Mouse (Mus musculus) kidney, adult 2 months (tissue): ENCODE measurements around the gene Oard1. TPM values are rescaled to one million over a fixed set of nuclear protein-coding genes. Genes with fewer than 3 reads are reported as not detected.

Experiments
- DNase-seq: peaks from one replicate; pipeline ENCODE4 v3.0.0; 2021
- H3K27ac ChIP-seq: fragments of 200-500 bp; 2 replicates; pipeline ENCODE4 v1.5.1; 2012; ENCODE audit warnings: low read depth, low read length, control low read depth, inconsistent platforms; ENCODE audit not compliant: insufficient read depth
- H3K27me3 ChIP-seq: fragments of 200-500 bp; replicated peaks from 2 replicates; pipeline ENCODE4 v1.6.1; 2012; ENCODE audit warnings: mild to moderate bottlenecking, moderate library complexity, low read length, inconsistent platforms; ENCODE audit not compliant: control insufficient read depth, insufficient read depth
- H3K36me3 ChIP-seq: fragments of 200-500 bp; 2 replicates; pipeline ENCODE4 v1.6.1; 2012; ENCODE audit warnings: mild to moderate bottlenecking, moderate library complexity, low read length, inconsistent platforms; ENCODE audit not compliant: control insufficient read depth, insufficient read depth
- H3K4me1 ChIP-seq: fragments of 200-500 bp; 2 replicates; pipeline ENCODE4 v1.6.1; 2011; ENCODE audit warnings: low read length; ENCODE audit not compliant: control insufficient read depth, insufficient read depth
- H3K4me3 ChIP-seq: fragments of 200-500 bp; 2 replicates; pipeline ENCODE4 v1.5.1; 2011; ENCODE audit warnings: mild to moderate bottlenecking, low read depth, low read length, control low read depth; ENCODE audit not compliant: insufficient read depth
- CTCF ChIP-seq: fragments of 200-500 bp; conservative IDR thresholded peaks from 2 replicates; pipeline ENCODE4 v1.5.1; 2011; ENCODE audit warnings: low read depth, mild to moderate bottlenecking, control low read depth, low read length, moderate library complexity, mixed read lengths; ENCODE audit not compliant: insufficient read depth, insufficient read length
- POLR2A ChIP-seq: fragments of 200-500 bp; IDR thresholded peaks from one replicate; pipeline ENCODE4 v1.6.1; 2011; ENCODE audit warnings: low read depth, low read length, control low read depth
- WGBS: fragments of 180-500 bp; shearing (Covaris S2); methylation state at CpG from one replicate; pipeline ENCODE4 v1.1.7; 2018; 5-methylcytosine and 5-hydroxymethylcytosine counted together
- polyA plus RNA-seq: library from polyadenylated mRNA; depleted of rRNA; stranded (reverse); fragments of >200 nt; gene quantifications from 2 replicates; pipeline ENCODE4 v1.2.3, GENCODE M21; 2012; rRNA removed

Gene Oard1
- polyA plus RNA-seq: 18.2 and 25.8 TPM in 2 replicates

GRCm38 (mm10) chr17:48409380-48410298 lies at the start of gene Oard1, which contains the start of gene Nfya:
Gene Oard1, plus strand, starts transcription at chr17:48410014.
Gene Nfya, minus strand, starts transcription at chr17:48409906.
- peaks cover 1% of the 10 kb centered on the region; the same call in 1 of the 2 replicates for H3K36me3 ChIP-seq
- WGBS: under 1% methylated on average over 84 of the region's 84 CpGs
- TF ChIP-seq POLR2A (peak; percentile 51), CTCF (no peak)
- H3K4me3 ChIP-seq: peak within 1 kb of the TSS; percentile 86
- peaks cover 3% of the 10 kb centered on the region; the same call in 1 of the 2 replicates for H3K4me1 ChIP-seq
- H3K27ac ChIP-seq: peak within 1 kb of the TSS; percentile 98
- no peaks in the 10 kb centered on the region for H3K27me3 ChIP-seq
- peak; percentile 100 for DNase-seq

GRCm38 (mm10) chr17:48360462-48360861 lies 49.4 kb upstream of the Oard1 start:
- Histone ChIP-seq H3K4me3 (no peak overlapping the region), H3K4me1 (no peaks in the 10 kb centered on the region), H3K27me3 (no peaks in the 10 kb centered on the region), H3K27ac (no peak overlapping the region), H3K36me3 (no peaks in the 10 kb centered on the region)
- no peak for TF ChIP-seq CTCF
- TF ChIP-seq POLR2A: no peak
- WGBS: 72% methylated on average over 4 of the region's 4 CpGs
- no peak for DNase-seq

GRCm38 (mm10) chr17:48362346-48362745 lies 47.5 kb upstream of the Oard1 start:
- Histone ChIP-seq H3K27ac (no peak overlapping the region), H3K4me3 (no peak overlapping the region), H3K4me1 (no peaks in the 10 kb centered on the region), H3K27me3 (no peaks in the 10 kb centered on the region), H3K36me3 (no peaks in the 10 kb centered on the region)
- DNase-seq: no peak
- TF ChIP-seq POLR2A (no peak), CTCF (no peak)
- 67% methylated on average over 3 of the region's 3 CpGs for WGBS

GRCm38 (mm10) chr17:48362966-48363365 lies 46.8 kb upstream of the Oard1 start:
- no peaks in the 10 kb centered on the region for H3K36me3 ChIP-seq
- no peaks in the 10 kb centered on the region for H3K27me3 ChIP-seq
- H3K27ac ChIP-seq: no peak overlapping the region
- no peak overlapping the region for H3K4me3 ChIP-seq
- WGBS: 73% methylated on average over 8 of the region's 8 CpGs
- peak; percentile 49 for DNase-seq
- TF ChIP-seq CTCF: no peak
- TF ChIP-seq POLR2A: no peak
- no peaks in the 10 kb centered on the region for H3K4me1 ChIP-seq

GRCm38 (mm10) chr17:48363421-48363965 lies 46.3 kb upstream of the Oard1 start:
- 71% methylated on average over 6 of the region's 6 CpGs for WGBS

GRCm38 (mm10) chr17:48365511-48366155 lies 44.2 kb upstream of the Oard1 start:
- no peaks in the 10 kb centered on the region for H3K4me1 ChIP-seq
- WGBS: 80% methylated on average over 9 of the region's 9 CpGs
- H3K36me3 ChIP-seq: no peaks in the 10 kb centered on the region
- TF ChIP-seq POLR2A (no peak), CTCF (no peak)
- no peak overlapping the region for H3K4me3 ChIP-seq
- no peak for DNase-seq
- H3K27ac ChIP-seq: no peak overlapping the region
- no peaks in the 10 kb centered on the region for H3K27me3 ChIP-seq

More at GRCm38 (mm10) chr17:48363421-48363965, 46.3 kb upstream of the Oard1 start:
- no peaks in the 10 kb centered on the region for H3K36me3 ChIP-seq
- no peaks in the 10 kb centered on the region for H3K27me3 ChIP-seq
- H3K4me1 ChIP-seq: no peaks in the 10 kb centered on the region
- DNase-seq: no peak
- no peak overlapping the region for H3K4me3 ChIP-seq
- TF ChIP-seq CTCF (no peak), POLR2A (no peak)
- H3K27ac ChIP-seq: no peak overlapping the region
